Mouse (Mus musculus) cerebellum, adult 2 months (tissue): ENCODE measurements around the gene Synpr. TPM values are rescaled to one million over a fixed set of nuclear protein-coding genes. Genes with fewer than 3 reads are reported as not detected.

Experiments
- DNase-seq, 2 experiments: peaks; one replicate each; pipeline ENCODE4 v3.0.0; 2021
- H3K27ac ChIP-seq: fragments of 200-500 bp; 2 replicates; pipeline ENCODE4 v1.5.1; 2012; ENCODE audit warnings: low read length, control low read depth, inconsistent platforms; ENCODE audit not compliant: insufficient read depth
- H3K27me3 ChIP-seq: fragments of 200-500 bp; 2 replicates; pipeline ENCODE4 v1.6.1; 2012; ENCODE audit warnings: inconsistent platforms, mild to moderate bottlenecking, low read length, moderate library complexity; ENCODE audit not compliant: control insufficient read depth, insufficient read depth
- H3K4me1 ChIP-seq: fragments of 200-500 bp; 2 replicates; pipeline ENCODE4 v1.6.1; 2011; ENCODE audit warnings: low read length; ENCODE audit not compliant: control insufficient read depth, insufficient read depth
- H3K4me3 ChIP-seq: fragments of 200-500 bp; replicated peaks from 2 replicates; pipeline ENCODE3; 2011; ENCODE audit warnings: mild to moderate bottlenecking, low read depth, low read length, control low read depth; ENCODE audit not compliant: insufficient read depth
- CTCF ChIP-seq: fragments of 200-500 bp; IDR thresholded peaks from 2 replicates; pipeline ENCODE4 v1.5.1; 2011; ENCODE audit warnings: low read depth, mild to moderate bottlenecking, control low read depth, low read length, moderate library complexity, borderline replicate concordance; ENCODE audit not compliant: insufficient read depth
- POLR2A ChIP-seq: fragments of 200-500 bp; IDR thresholded peaks from 2 replicates; pipeline ENCODE4 v1.6.1; 2011; ENCODE audit warnings: low read length, control low read depth, borderline replicate concordance; ENCODE audit not compliant: insufficient read depth
- WGBS: fragments of 180-500 bp; shearing (Covaris S2); methylation state at CpG from one replicate; pipeline ENCODE4 v1.1.7; 2018; 5-methylcytosine and 5-hydroxymethylcytosine counted together
- polyA plus RNA-seq: library from polyadenylated mRNA; depleted of rRNA; stranded (reverse); fragments of >200 nt; gene quantifications from 2 replicates; pipeline ENCODE4 v1.2.3, GENCODE M21; 2012

Synpr gene
- polyA plus RNA-seq, 1 experiment, result 50.8 TPM

DNA sequence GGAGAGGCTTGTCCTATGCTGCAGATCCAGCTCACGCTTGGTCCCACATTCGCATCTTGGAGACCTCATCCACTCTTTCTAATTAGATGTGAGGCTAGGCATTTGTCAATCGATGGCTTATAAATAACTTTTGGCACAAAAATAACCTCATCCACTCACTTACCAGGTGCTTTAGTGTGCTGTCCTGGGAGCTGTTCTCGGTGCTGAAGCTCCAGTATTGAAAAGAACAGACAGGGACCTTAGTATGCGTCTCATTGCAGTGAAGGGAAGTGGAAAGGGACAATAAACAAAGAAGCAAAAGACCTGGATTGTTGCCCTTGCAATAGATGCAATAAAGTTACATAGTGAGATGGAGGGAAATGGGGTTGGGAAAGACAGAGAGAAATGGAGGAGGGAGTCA, 220.8 kb downstream of the Synpr start:
- no peaks in the 10 kb centered on the region for H3K27me3 ChIP-seq
- TF ChIP-seq POLR2A, result no peak
- TF ChIP-seq CTCF, result no peak
- DNase-seq, result no peak

DNA sequence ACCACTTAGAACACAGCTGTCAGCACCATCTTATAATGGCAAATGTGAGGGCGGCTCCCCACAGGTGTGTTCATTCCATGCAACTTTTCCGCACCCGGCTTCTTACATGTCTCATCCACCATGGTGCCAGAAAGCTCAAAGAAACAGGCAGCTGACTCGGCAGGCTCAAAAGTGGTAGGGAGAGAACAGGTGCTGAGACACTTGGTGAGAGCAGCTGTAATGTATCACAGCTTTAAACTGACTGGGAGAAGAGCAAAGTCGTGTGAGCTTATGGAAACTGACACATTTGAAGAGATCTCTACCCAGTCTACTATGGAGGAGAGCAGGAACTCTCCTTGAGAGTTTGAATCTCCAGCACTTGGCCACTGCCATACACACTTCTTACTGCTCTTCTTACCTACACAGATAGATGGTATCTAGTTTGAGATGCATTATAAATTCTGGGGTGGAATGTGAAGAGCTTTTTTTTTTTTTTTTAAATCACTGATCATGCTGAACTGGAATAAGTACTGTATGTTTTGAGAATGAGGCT, 234.1 kb downstream of the Synpr start:
- no peak for TF ChIP-seq POLR2A
- no peak for TF ChIP-seq CTCF
- Histone ChIP-seq H3K4me3 (no peak overlapping the region), H3K27ac (no peak overlapping the region), H3K27me3 (no peaks in the 10 kb centered on the region), H3K4me1 (no peaks in the 10 kb centered on the region)
- WGBS, result 82% methylated on average over 5 of the region's 5 CpGs
- no peak for DNase-seq

More for the DNA sequence above, 220.8 kb downstream of the Synpr start:
- WGBS, result 63% methylated on average over 5 of the region's 5 CpGs
- no peak overlapping the region for H3K4me3 ChIP-seq
- no peak overlapping the region for H3K27ac ChIP-seq
- no peaks in the 10 kb centered on the region for H3K4me1 ChIP-seq

DNA sequence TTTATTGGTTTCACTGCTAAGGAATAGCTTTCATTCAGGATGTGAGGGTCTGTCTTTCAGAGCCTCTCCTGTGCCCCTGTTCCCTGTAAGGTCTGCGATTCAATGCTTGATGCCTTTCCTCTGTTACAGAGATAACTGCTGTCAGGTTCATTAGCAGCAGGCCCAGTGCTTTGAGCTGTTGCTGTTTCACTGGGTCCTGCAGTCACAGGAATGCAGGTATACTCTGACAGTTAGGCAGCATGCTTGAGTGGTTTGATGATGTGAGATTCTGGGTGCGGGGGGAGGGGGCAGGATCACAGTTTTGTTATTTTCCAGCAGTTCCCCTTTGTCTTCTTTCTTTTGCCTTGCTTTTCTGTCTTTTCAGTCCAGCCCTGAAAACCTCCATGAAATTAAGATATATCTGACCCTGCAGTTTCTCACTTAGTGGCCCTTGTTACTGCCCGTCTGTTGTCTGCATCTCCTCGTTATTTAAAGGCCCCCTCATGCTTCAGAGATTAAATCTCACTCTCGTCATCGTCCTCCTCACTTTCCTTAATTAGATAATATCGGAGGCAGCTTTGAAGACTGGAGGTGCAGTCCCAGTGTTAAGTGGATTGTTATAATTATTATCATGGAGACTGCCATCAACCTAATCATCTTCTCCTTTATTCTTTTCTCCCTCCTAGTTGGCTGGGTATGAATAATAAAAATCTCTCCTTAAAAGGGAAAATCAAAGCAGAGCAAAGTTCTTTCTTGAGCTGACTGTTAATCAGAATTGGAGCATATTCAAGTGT, 234.8 kb downstream of the Synpr start:
- DNase-seq, result no peak
- TF ChIP-seq POLR2A (no peak), CTCF (no peak)
- no peaks in the 10 kb centered on the region for H3K27me3 ChIP-seq
- no peaks in the 10 kb centered on the region for H3K4me1 ChIP-seq
- WGBS, result 56% methylated on average over 7 of the region's 7 CpGs
- H3K27ac ChIP-seq, result no peak overlapping the region
- H3K4me3 ChIP-seq, result no peak overlapping the region

DNA sequence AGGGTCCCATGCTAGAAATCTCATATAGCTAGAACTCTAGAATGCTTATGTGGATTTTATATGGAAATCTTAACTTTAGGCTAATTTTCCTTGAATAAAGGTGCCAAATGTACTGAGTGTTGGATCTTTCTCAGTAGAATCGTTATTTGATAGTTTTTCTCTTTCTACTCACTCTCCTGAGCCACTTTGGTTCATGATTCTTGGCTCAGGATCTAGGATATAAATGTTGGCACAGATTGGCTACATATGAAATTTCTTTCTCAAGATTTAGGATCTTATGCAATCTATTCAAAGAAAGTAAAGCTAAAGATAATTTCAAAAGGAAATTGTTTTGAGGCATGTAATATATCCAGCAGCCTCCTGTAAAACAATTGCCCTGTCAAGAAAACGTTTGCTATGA, 263.2 kb downstream of the Synpr start:
- Histone ChIP-seq H3K4me1 (no peaks in the 10 kb centered on the region; the same call in 1 of the 2 replicates), H3K4me3 (no peak overlapping the region), H3K27ac (no peak overlapping the region), H3K27me3 (no peaks in the 10 kb centered on the region)
- DNase-seq, result no peak
- TF ChIP-seq POLR2A (no peak), CTCF (no peak)
- 51% methylated on average over 2 of the region's 2 CpGs for WGBS

DNA sequence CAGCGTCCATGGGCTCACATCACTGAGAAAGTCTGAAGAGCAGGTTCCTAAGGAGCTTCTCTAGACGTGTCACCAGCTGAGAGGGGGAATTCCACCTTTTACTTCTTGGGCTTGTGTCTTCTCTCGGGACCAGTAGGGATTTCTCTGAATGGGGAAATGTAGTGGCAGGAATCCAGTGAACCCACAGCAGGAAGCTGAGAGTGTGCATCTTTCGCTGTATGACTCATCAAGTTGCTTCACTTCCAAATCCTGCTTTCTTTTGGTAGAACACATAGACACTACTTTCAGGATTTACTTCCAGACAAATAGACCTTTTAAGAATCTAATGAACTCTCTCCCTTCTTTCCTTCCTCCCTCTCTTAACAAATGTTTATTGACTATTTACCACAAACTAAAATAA, 266.6 kb downstream of the Synpr start:
- peak in 1 of 2 experiments; percentile 38 for DNase-seq
- TF ChIP-seq POLR2A, result no peak
- no peak for TF ChIP-seq CTCF
- peaks cover 5% of the 10 kb centered on the region; the same call in 1 of the 2 replicates for H3K4me1 ChIP-seq
- WGBS, result 24% methylated on average over 4 of the region's 4 CpGs
- no peak overlapping the region for H3K4me3 ChIP-seq
- no peaks in the 10 kb centered on the region for H3K27me3 ChIP-seq
- no peak overlapping the region for H3K27ac ChIP-seq

DNA sequence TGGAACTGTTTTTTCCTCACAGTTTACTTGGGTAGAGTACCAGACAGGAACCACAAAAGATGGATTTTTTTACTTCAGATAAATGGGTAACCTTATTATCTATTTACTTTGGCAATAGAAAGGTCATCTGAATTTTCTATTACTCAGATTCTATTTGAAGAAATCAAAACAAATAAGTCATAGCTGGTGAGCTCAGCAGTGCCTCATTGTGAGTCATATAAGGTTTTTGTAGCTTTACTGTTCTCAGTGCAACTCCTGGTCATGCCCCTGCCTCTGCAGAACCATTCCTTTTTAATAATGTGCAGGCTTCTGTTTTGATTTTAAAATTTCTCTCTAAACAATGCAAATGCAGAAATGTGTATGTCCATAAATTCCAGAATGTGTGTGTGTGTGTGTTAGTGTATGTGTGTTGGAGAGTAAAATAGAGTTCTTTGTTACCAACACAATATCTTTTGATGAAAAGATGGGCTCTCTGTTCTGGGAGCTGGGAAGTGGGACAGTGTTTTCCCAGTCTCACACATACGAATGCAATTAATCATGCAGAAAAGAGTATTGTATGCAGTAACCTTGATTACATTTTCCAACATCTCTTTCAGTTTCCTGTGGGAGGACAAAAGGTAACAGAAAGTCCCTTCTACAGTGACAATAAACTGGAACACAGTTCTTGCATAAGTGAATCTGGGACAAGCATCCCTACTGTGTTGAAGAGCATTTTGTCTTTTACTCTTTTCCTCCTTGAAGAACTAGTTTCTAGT, 269.2 kb downstream of the Synpr start:
- Histone ChIP-seq H3K27me3 (no peaks in the 10 kb centered on the region), H3K4me1 (peaks cover 5% of the 10 kb centered on the region; the same call in 1 of the 2 replicates), H3K27ac (no peak overlapping the region), H3K4me3 (no peak overlapping the region)
- TF ChIP-seq CTCF (no peak), POLR2A (no peak)
- WGBS, result 42% methylated on average over 1 of the region's 1 CpGs
- DNase-seq, result no peak

DNA sequence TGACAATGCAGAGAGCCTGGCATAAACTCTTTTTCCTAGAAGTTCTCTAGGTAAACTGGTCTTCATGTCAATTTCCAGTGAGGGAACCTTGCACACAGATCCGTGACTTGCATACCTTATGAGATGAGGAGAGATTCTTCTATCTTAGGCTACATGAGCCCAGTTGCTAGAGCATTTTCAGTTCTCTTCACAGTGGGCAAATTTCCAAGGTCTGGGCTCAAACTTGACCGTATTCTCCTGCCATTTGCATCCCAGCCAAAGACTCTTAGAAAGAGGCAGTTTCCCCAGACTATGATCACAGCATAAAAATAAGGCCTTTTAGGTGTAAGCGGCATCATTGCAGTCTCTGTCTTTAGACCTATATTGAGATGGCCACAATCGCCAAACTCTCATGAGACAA, 270.1 kb downstream of the Synpr start:
- no peak for TF ChIP-seq POLR2A
- no peak for TF ChIP-seq CTCF
- Histone ChIP-seq H3K27ac (no peak overlapping the region), H3K27me3 (no peaks in the 10 kb centered on the region), H3K4me1 (peaks cover 5% of the 10 kb centered on the region; the same call in 1 of the 2 replicates), H3K4me3 (no peak overlapping the region)
- DNase-seq, result peak in 1 of 2 experiments; percentile 13
- 62% methylated on average over 4 of the region's 4 CpGs for WGBS

GRCm38 (mm10) chr14:13558117-13558516, 273.5 kb downstream of the Synpr start:
- WGBS, result 33% methylated on average over 2 of the region's 2 CpGs
- no peak for DNase-seq
- Histone ChIP-seq H3K4me3 (no peak overlapping the region), H3K27me3 (no peaks in the 10 kb centered on the region), H3K27ac (no peak overlapping the region), H3K4me1 (peaks cover 5% of the 10 kb centered on the region; the same call in 1 of the 2 replicates)
- no peak for TF ChIP-seq CTCF
- no peak for TF ChIP-seq POLR2A
